Mouse (Mus musculus) megakaryocyte, embryonic 14.5 days (primary cell): ENCODE measurements at regions not wholly inside any gene's neighbourhood (a gene's known extent, or its start where the extent isn't known, plus 50 kb on each side); places are given as distances from the start of the nearest gene placed in this dataset.
"Not testable (repeated sequence)": the region's sequence is repeated elsewhere in the genome, so short reads cannot be mapped to it uniquely, and the experiment has no call there.

Experiments used
- H3K27me3 ChIP-seq: replicated peaks from 2 replicates; pipeline ENCODE3; 2012; ENCODE audit warnings: inconsistent platforms
- H3K36me3 ChIP-seq: replicated peaks from 2 replicates; pipeline ENCODE3; 2012; ENCODE audit warnings: low read length, inconsistent platforms, mixed read lengths
- H3K4me1 ChIP-seq: 2 replicates; pipeline ENCODE4 v1.6.1; 2012; ENCODE audit warnings: inconsistent platforms
- H3K4me3 ChIP-seq: replicated peaks from 2 replicates; pipeline ENCODE3; 2012; ENCODE audit warnings: moderate library complexity, mild to moderate bottlenecking, inconsistent platforms
- H3K9me3 ChIP-seq: 2 replicates; pipeline ENCODE4 v1.6.1; 2012; ENCODE audit warnings: inconsistent platforms
- FLI1 ChIP-seq: IDR thresholded peaks from 2 replicates; pipeline ENCODE4 v1.6.1; 2012; ENCODE audit warnings: low read length, inconsistent platforms, mixed read lengths
- GATA1 ChIP-seq: IDR thresholded peaks from 3 replicates; pipeline ENCODE4 v1.6.1; 2012; ENCODE audit warnings: mixed read lengths, low read length, inconsistent platforms, borderline replicate concordance

GRCm38 (mm10) chr2:53715017-53715416 lies 370.3 kb downstream of the Rprm start:
- no peaks in the 10 kb centered on the region for H3K9me3 ChIP-seq
- no peaks in the 10 kb centered on the region for H3K27me3 ChIP-seq
- H3K36me3 ChIP-seq, result no peaks in the 10 kb centered on the region
- no peak overlapping the region for H3K4me3 ChIP-seq
- TF ChIP-seq FLI1 (no peak), GATA1 (no peak)
- no peaks in the 10 kb centered on the region for H3K4me1 ChIP-seq

- TF ChIP-seq GATA1 (no peak), FLI1 (no peak)
- H3K27me3 ChIP-seq, result no peaks in the 10 kb centered on the region
- no peaks in the 10 kb centered on the region for H3K9me3 ChIP-seq
- H3K4me3 ChIP-seq, result no peak overlapping the region
- no peaks in the 10 kb centered on the region for H3K4me1 ChIP-seq
- H3K36me3 ChIP-seq, result no peaks in the 10 kb centered on the region
These were observed 362.1 kb downstream of the Rprm start for GRCm38 (mm10) chr2:53723231-53723630.

- no peaks in the 10 kb centered on the region for H3K27me3 ChIP-seq
- H3K4me3 ChIP-seq, result no peak overlapping the region
- TF ChIP-seq GATA1 (no peak), FLI1 (no peak)
- no peaks in the 10 kb centered on the region for H3K36me3 ChIP-seq
- H3K4me1 ChIP-seq, result no peaks in the 10 kb centered on the region
- H3K9me3 ChIP-seq, result no peaks in the 10 kb centered on the region
These were observed 356.7 kb downstream of the Rprm start for GRCm38 (mm10) chr2:53728693-53729092.

GRCm38 (mm10) chr2:53730451-53730850 lies 354.9 kb downstream of the Rprm start:
- TF ChIP-seq FLI1, result no peak
- no peak for TF ChIP-seq GATA1
- Histone ChIP-seq H3K4me1 (no peaks in the 10 kb centered on the region), H3K36me3 (no peaks in the 10 kb centered on the region), H3K9me3 (no peaks in the 10 kb centered on the region), H3K27me3 (no peaks in the 10 kb centered on the region), H3K4me3 (no peak overlapping the region)

GRCm38 (mm10) chr2:53763486-53763885 lies 321.9 kb downstream of the Rprm start:
- Histone ChIP-seq H3K27me3 (no peaks in the 10 kb centered on the region), H3K9me3 (no peaks in the 10 kb centered on the region), H3K36me3 (no peaks in the 10 kb centered on the region), H3K4me1 (no peaks in the 10 kb centered on the region), H3K4me3 (no peak overlapping the region)
- no peak for TF ChIP-seq GATA1
- no peak for TF ChIP-seq FLI1

- H3K4me3 ChIP-seq, H3K27me3 ChIP-seq, H3K36me3 ChIP-seq, H3K9me3 ChIP-seq, H3K4me1 ChIP-seq: not testable (repeated sequence)
These were observed 303.3 kb downstream of the Rprm start for GRCm38 (mm10) chr2:53782035-53782434.

- not testable (repeated sequence) for H3K9me3 ChIP-seq, H3K4me1 ChIP-seq, H3K36me3 ChIP-seq, H3K27me3 ChIP-seq, H3K4me3 ChIP-seq
These were observed 296.8 kb downstream of the Rprm start for GRCm38 (mm10) chr2:53788599-53788998.

- Histone ChIP-seq H3K9me3 (no peaks in the 10 kb centered on the region), H3K4me3 (no peak overlapping the region), H3K4me1 (no peaks in the 10 kb centered on the region), H3K27me3 (no peaks in the 10 kb centered on the region), H3K36me3 (no peaks in the 10 kb centered on the region)
- TF ChIP-seq GATA1 (no peak), FLI1 (no peak)
These were observed 288.7 kb downstream of the Rprm start for GRCm38 (mm10) chr2:53796605-53797004.

- no peaks in the 10 kb centered on the region for H3K9me3 ChIP-seq
- no peaks in the 10 kb centered on the region for H3K36me3 ChIP-seq
- TF ChIP-seq FLI1, result no peak
- no peak overlapping the region for H3K4me3 ChIP-seq
- no peaks in the 10 kb centered on the region for H3K27me3 ChIP-seq
- no peaks in the 10 kb centered on the region for H3K4me1 ChIP-seq
These were observed 281.7 kb downstream of the Rprm start for GRCm38 (mm10) chr2:53803666-53804065.

GRCm38 (mm10) chr2:53850815-53851528 lies 234.4 kb downstream of the Rprm start:
- TF ChIP-seq FLI1, result no peak
- no peaks in the 10 kb centered on the region for H3K27me3 ChIP-seq
- no peaks in the 10 kb centered on the region for H3K36me3 ChIP-seq
- no peak overlapping the region for H3K4me3 ChIP-seq
- H3K9me3 ChIP-seq, result no peaks in the 10 kb centered on the region
- no peaks in the 10 kb centered on the region for H3K4me1 ChIP-seq
